Mouse (Mus musculus) forebrain, embryonic 13.5 days (tissue): ENCODE measurements at regions not wholly inside any gene's neighbourhood (a gene's known extent, or its start where the extent isn't known, plus 50 kb on each side); places are given as distances from the start of the nearest gene placed in this dataset.

Experiments
- ATAC-seq: fragments of 200-750 bp; cut with Nextera tagmentation; 2 replicates; pipeline ENCODE4 v1.8.0; 2017
- H3K27ac ChIP-seq: fragments of 300-500 bp; sonication (generic); 2 replicates; pipeline ENCODE4 v1.5.1; 2015; ENCODE audit warnings: inconsistent platforms, mild to moderate bottlenecking, moderate library complexity
- H3K27me3 ChIP-seq: fragments of 300-500 bp; sonication (generic); 2 replicates; pipeline ENCODE4 v1.6.1; 2015; ENCODE audit warnings: mild to moderate bottlenecking, inconsistent platforms
- H3K36me3 ChIP-seq: fragments of 300-500 bp; sonication (generic); 2 replicates; pipeline ENCODE4 v1.6.1; 2015; ENCODE audit warnings: mild to moderate bottlenecking, inconsistent platforms; ENCODE audit not compliant: poor library complexity, severe bottlenecking
- H3K4me1 ChIP-seq: fragments of 300-500 bp; sonication (generic); 2 replicates; pipeline ENCODE4 v1.6.1; 2015; ENCODE audit warnings: inconsistent platforms
- H3K4me2 ChIP-seq: fragments of 300-500 bp; sonication (generic); 2 replicates; pipeline ENCODE4 v1.6.1; 2015; ENCODE audit warnings: inconsistent platforms, mild to moderate bottlenecking, moderate library complexity
- H3K4me3 ChIP-seq: fragments of 300-500 bp; sonication (generic); 2 replicates; pipeline ENCODE4 v1.5.1; 2015; ENCODE audit warnings: mild to moderate bottlenecking, inconsistent platforms
- H3K9ac ChIP-seq: fragments of 300-500 bp; sonication (generic); 2 replicates; pipeline ENCODE4 v1.6.1; 2015; ENCODE audit warnings: mild to moderate bottlenecking, inconsistent platforms
- H3K9me3 ChIP-seq: fragments of 300-500 bp; sonication (generic); replicated peaks from 2 replicates; pipeline ENCODE4 v1.6.1; 2016; ENCODE audit warnings: inconsistent platforms
- WGBS: fragments of 180-500 bp; shearing (Covaris S2); methylation state at CpG from one replicate; pipeline ENCODE4 v1.1.7; 2015; 5-methylcytosine and 5-hydroxymethylcytosine counted together

- ATAC-seq = no peak
- Histone ChIP-seq H3K4me2 (peak overlapping the region; percentile 29), H3K27ac (peak overlapping the region; percentile 58)
These were observed 439.2 kb upstream of the Intu start for GRCm38 (mm10) chr3:40091773-40092343.

GRCm38 (mm10) chr3:40092765-40093368 lies 438.2 kb upstream of the Intu start:
- Histone ChIP-seq H3K27me3 (no peaks in the 10 kb centered on the region), H3K4me2 (no peak overlapping the region), H3K9me3 (no peaks in the 10 kb centered on the region), H3K4me1 (peaks cover 19% of the 10 kb centered on the region), H3K36me3 (no peaks in the 10 kb centered on the region), H3K9ac (no peak overlapping the region), H3K27ac (peak overlapping the region; percentile 58), H3K4me3 (no peak overlapping the region)
- WGBS = 7% methylated on average over 8 of the region's 8 CpGs
- ATAC-seq = peak; percentile 80

More at GRCm38 (mm10) chr3:40091773-40092343, 439.2 kb upstream of the Intu start:
- Histone ChIP-seq H3K27me3 (no peaks in the 10 kb centered on the region), H3K9me3 (no peaks in the 10 kb centered on the region), H3K4me3 (peak overlapping the region; percentile 18; the same call in 1 of the 2 replicates), H3K36me3 (no peaks in the 10 kb centered on the region), H3K4me1 (peaks cover 19% of the 10 kb centered on the region), H3K9ac (no peak overlapping the region)
- WGBS = 39% methylated on average over 13 of the region's 13 CpGs

- H3K4me1 ChIP-seq = peaks cover 19% of the 10 kb centered on the region
- no peak overlapping the region for H3K9ac ChIP-seq
- H3K27me3 ChIP-seq = no peaks in the 10 kb centered on the region
- H3K4me2 ChIP-seq = no peak overlapping the region
- ATAC-seq = peak; percentile 60; the same call in 1 of the 2 replicates
- H3K36me3 ChIP-seq = no peaks in the 10 kb centered on the region
- H3K27ac ChIP-seq = no peak overlapping the region
- 36% methylated on average over 6 of the region's 6 CpGs for WGBS
- no peak overlapping the region for H3K4me3 ChIP-seq
- 0 out of 2 replicates have a peak, but pooled peaks cover 4% of the 10 kb centered on the region for H3K9me3 ChIP-seq
These were observed 437.0 kb upstream of the Intu start for GRCm38 (mm10) chr3:40094040-40094439.

GRCm38 (mm10) chr3:40094701-40095100 lies 436.4 kb upstream of the Intu start:
- Histone ChIP-seq H3K4me1 (peaks cover 19% of the 10 kb centered on the region), H3K27me3 (no peaks in the 10 kb centered on the region), H3K9me3 (0 out of 2 replicates have a peak, but pooled peaks cover 4% of the 10 kb centered on the region), H3K9ac (no peak overlapping the region), H3K27ac (no peak overlapping the region), H3K36me3 (no peaks in the 10 kb centered on the region), H3K4me2 (no peak overlapping the region), H3K4me3 (no peak overlapping the region)
- no peak for ATAC-seq

GRCm38 (mm10) chr3:40102698-40103097 lies 428.4 kb upstream of the Intu start:
- H3K9ac ChIP-seq = no peak overlapping the region
- no peaks in the 10 kb centered on the region for H3K27me3 ChIP-seq
- H3K4me3 ChIP-seq = no peak overlapping the region
- ATAC-seq = peak; percentile 97
- no peak overlapping the region for H3K4me2 ChIP-seq
- H3K9me3 ChIP-seq = 0 out of 2 replicates have a peak, but pooled peaks cover 4% of the 10 kb centered on the region
- H3K27ac ChIP-seq = peak overlapping the region; percentile 26; the same call in 1 of the 2 replicates
- WGBS = 7% methylated on average over 4 of the region's 4 CpGs
- H3K4me1 ChIP-seq = peaks cover 12% of the 10 kb centered on the region; the same call in 1 of the 2 replicates
- H3K36me3 ChIP-seq = no peaks in the 10 kb centered on the region

GRCm38 (mm10) chr3:40114811-40115210 lies 416.3 kb upstream of the Intu start:
- H3K27ac ChIP-seq = no peak overlapping the region
- 56% methylated on average over 4 of the region's 4 CpGs for WGBS
- H3K9ac ChIP-seq = no peak overlapping the region
- no peak overlapping the region for H3K4me3 ChIP-seq
- H3K36me3 ChIP-seq = no peaks in the 10 kb centered on the region
- no peaks in the 10 kb centered on the region for H3K9me3 ChIP-seq
- no peak for ATAC-seq
- peaks cover 14% of the 10 kb centered on the region for H3K4me1 ChIP-seq
- H3K27me3 ChIP-seq = no peaks in the 10 kb centered on the region
- H3K4me2 ChIP-seq = no peak overlapping the region

GRCm38 (mm10) chr3:40118551-40118950 lies 412.5 kb upstream of the Intu start:
- Histone ChIP-seq H3K4me1 (peaks cover 23% of the 10 kb centered on the region), H3K4me2 (no peak overlapping the region), H3K36me3 (no peaks in the 10 kb centered on the region), H3K27me3 (no peaks in the 10 kb centered on the region), H3K9me3 (no peaks in the 10 kb centered on the region), H3K4me3 (no peak overlapping the region), H3K9ac (no peak overlapping the region), H3K27ac (no peak overlapping the region)
- no peak for ATAC-seq
- WGBS = 75% methylated on average over 3 of the region's 3 CpGs

GRCm38 (mm10) chr3:40119462-40119861 lies 411.6 kb upstream of the Intu start:
- H3K27me3 ChIP-seq = no peaks in the 10 kb centered on the region
- no peaks in the 10 kb centered on the region for H3K9me3 ChIP-seq
- no peak overlapping the region for H3K4me2 ChIP-seq
- WGBS = 33% methylated on average over 1 of the region's 1 CpGs
- no peak overlapping the region for H3K9ac ChIP-seq
- H3K4me1 ChIP-seq = peaks cover 23% of the 10 kb centered on the region
- H3K36me3 ChIP-seq = no peaks in the 10 kb centered on the region
- peak; percentile 34; the same call in 1 of the 2 replicates for ATAC-seq
- 0 out of 2 replicates have a peak overlapping the region, but pooled peaks have one; percentile 40 for H3K27ac ChIP-seq
- H3K4me3 ChIP-seq = no peak overlapping the region

- Histone ChIP-seq H3K4me3 (no peak overlapping the region), H3K27me3 (no peaks in the 10 kb centered on the region)
- ATAC-seq = peak; percentile 86
These were observed 410.7 kb upstream of the Intu start for GRCm38 (mm10) chr3:40120298-40120875.

GRCm38 (mm10) chr3:40123558-40124236 lies 407.4 kb upstream of the Intu start:
- H3K36me3 ChIP-seq = no peaks in the 10 kb centered on the region
- peak overlapping the region; percentile 19; the same call in 1 of the 2 replicates for H3K27ac ChIP-seq
- WGBS = 50% methylated on average over 9 of the region's 9 CpGs
- no peaks in the 10 kb centered on the region for H3K9me3 ChIP-seq
- no peak overlapping the region for H3K9ac ChIP-seq
- no peak overlapping the region for H3K4me3 ChIP-seq
- H3K4me1 ChIP-seq = peaks cover 23% of the 10 kb centered on the region
- ATAC-seq = no peak
- H3K4me2 ChIP-seq = no peak overlapping the region
- no peaks in the 10 kb centered on the region for H3K27me3 ChIP-seq

More at GRCm38 (mm10) chr3:40120298-40120875, 410.7 kb upstream of the Intu start:
- Histone ChIP-seq H3K9ac (no peak overlapping the region), H3K36me3 (no peaks in the 10 kb centered on the region), H3K4me1 (peaks cover 27% of the 10 kb centered on the region), H3K9me3 (no peaks in the 10 kb centered on the region), H3K27ac (peak overlapping the region; percentile 40; the same call in 1 of the 2 replicates), H3K4me2 (no peak overlapping the region)
- 16% methylated on average over 4 of the region's 4 CpGs for WGBS

GRCm38 (mm10) chr3:40126903-40127302 lies 404.2 kb upstream of the Intu start:
- 90% methylated on average over 2 of the region's 2 CpGs for WGBS
- Histone ChIP-seq H3K9ac (no peak overlapping the region), H3K36me3 (no peaks in the 10 kb centered on the region), H3K27ac (no peak overlapping the region), H3K27me3 (no peaks in the 10 kb centered on the region), H3K9me3 (no peaks in the 10 kb centered on the region), H3K4me2 (no peak overlapping the region), H3K4me3 (no peak overlapping the region), H3K4me1 (peaks cover 3% of the 10 kb centered on the region; the same call in 1 of the 2 replicates)
- no peak for ATAC-seq
